In the genomic region with DNA sequence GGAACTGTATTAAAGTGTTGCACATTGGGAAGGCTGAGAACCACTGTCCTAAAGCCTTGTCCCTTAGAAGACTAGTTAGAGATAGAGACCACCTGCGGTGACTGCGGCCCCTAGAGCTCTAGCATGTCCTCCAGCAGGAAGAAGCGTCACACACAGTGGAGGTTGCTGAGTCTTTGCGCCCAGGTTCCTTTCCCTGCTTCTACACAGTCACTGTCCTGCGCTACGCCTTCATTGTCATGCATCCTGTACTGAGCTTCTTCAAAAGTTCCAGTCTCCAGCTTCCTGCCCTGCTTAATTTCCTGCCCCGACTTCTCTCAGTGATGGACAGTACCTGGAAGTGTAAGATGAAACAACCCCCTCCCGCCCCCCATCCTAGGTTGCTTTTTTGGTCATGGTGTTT, we compare ENCODE assay signal across 12 mouse cellular contexts.
"Had no signal": no experiment of that assay in that cellular context is flagged by ENCODE, and none has a peak within 500 bp of the region (broad histone marks: within the 10 kb centered on the region; RNA-seq: fewer than 3 reads in every experiment).

No protein-coding gene starts in this region.

- ATAC-seq: inflammation-experienced regulatory T-cells, adult 6 months had no signal

- H3K9ac ChIP-seq: liver, embryonic 15.5 days; lung, embryonic 15.5 days; neural tube, embryonic 12.5 days had no signal

- H3K4me2 ChIP-seq: liver, embryonic 11.5 days; liver, embryonic 15.5 days; lung, embryonic 15.5 days; neural tube, embryonic 12.5 days had no signal

- H3K27me3 ChIP-seq: liver, embryonic 15.5 days; lung, embryonic 15.5 days; megakaryocyte, embryonic 14.5 days; neural tube, embryonic 12.5 days had no signal

- H3K27ac ChIP-seq: left cerebral cortex, adult 2 months; limb, embryonic 10.5 days; liver, embryonic 15.5 days; lung, embryonic 15.5 days; neural tube, embryonic 12.5 days; stomach, postnatal 0 days had no signal

- H3K36me3 ChIP-seq: limb, embryonic 10.5 days; liver, embryonic 15.5 days; lung, embryonic 15.5 days; neural tube, embryonic 12.5 days had no signal

- H3K4me3 ChIP-seq: left cerebral cortex, adult 2 months; limb, embryonic 10.5 days; liver, embryonic 15.5 days; lung, embryonic 15.5 days; megakaryocyte, embryonic 14.5 days; neural tube, embryonic 12.5 days had no signal

- DNase-seq: kidney, adult 18-20 months; midbrain, embryonic 14.5 days; thymus, postnatal 25 days had no signal

- H3K9me3 ChIP-seq: limb, embryonic 10.5 days; liver, embryonic 15.5 days; lung, embryonic 15.5 days; megakaryocyte, embryonic 14.5 days; neural tube, embryonic 12.5 days had no signal
